Mouse (Mus musculus) stomach, embryonic 16.5 days (tissue): ENCODE measurements around the gene Tmem274. TPM values are rescaled to one million over a fixed set of nuclear protein-coding genes. Genes with fewer than 3 reads are reported as not detected.

Experiments
- ATAC-seq: fragments of 200-750 bp; cut with Nextera tagmentation; 2 replicates; pipeline ENCODE4 v1.8.0; 2017; ENCODE audit warnings: moderate number of reproducible peaks, moderate TSS enrichment; ENCODE audit not compliant: insufficient read depth, low FRiP score
- H3K27ac ChIP-seq: fragments of 300-500 bp; sonication (generic); 2 replicates; pipeline ENCODE4 v1.5.1; 2014; ENCODE audit warnings: low read length
- H3K27me3 ChIP-seq: fragments of 300-500 bp; sonication (generic); 2 replicates; pipeline ENCODE4 v1.6.1; 2014; ENCODE audit warnings: low read length, control low read depth, mixed read lengths; ENCODE audit not compliant: control insufficient read depth, insufficient read depth
- H3K36me3 ChIP-seq: fragments of 300-500 bp; sonication (generic); 2 replicates; pipeline ENCODE4 v1.6.1; 2014; ENCODE audit warnings: low read length; ENCODE audit not compliant: control insufficient read depth, insufficient read depth
- H3K4me1 ChIP-seq: fragments of 300-500 bp; sonication (generic); 2 replicates; pipeline ENCODE4 v1.6.1; 2014; ENCODE audit warnings: low read length, control low read depth, mixed read lengths; ENCODE audit not compliant: control insufficient read depth, insufficient read depth
- H3K4me2 ChIP-seq: fragments of 300-500 bp; sonication (generic); 2 replicates; pipeline ENCODE4 v1.6.1; 2014; ENCODE audit warnings: low read depth, low read length, mixed read lengths
- H3K4me3 ChIP-seq: fragments of 300-500 bp; sonication (generic); replicated peaks from 2 replicates; pipeline ENCODE4 v1.5.1; 2014; ENCODE audit warnings: mild to moderate bottlenecking, low read length
- H3K9ac ChIP-seq: fragments of 300-500 bp; sonication (generic); 2 replicates; pipeline ENCODE4 v1.6.1; 2014; ENCODE audit warnings: low read length
- H3K9me3 ChIP-seq: fragments of 300-500 bp; sonication (generic); replicated peaks from 2 replicates; pipeline ENCODE4 v1.6.1; 2016; ENCODE audit warnings: low read length, control low read depth; ENCODE audit not compliant: control insufficient read depth
- WGBS: fragments of 180-500 bp; shearing (Covaris S2); extraction: QIAGEN DNeasy Blood & Tissue Kit; methylation state at CpG from one replicate; pipeline ENCODE4 v1.1.7; 2014; 5-methylcytosine and 5-hydroxymethylcytosine counted together
- polyA plus RNA-seq: library from polyadenylated mRNA; unstranded; fragments of >200 nt; fragmentation: Nextera tagmentation; extraction: Ambion mirVana; gene quantifications from 2 replicates; pipeline ENCODE4 v1.2.1, GENCODE M21; 2015

The Tmem274 gene
- polyA plus RNA-seq, 1 experiment from 2014 or later: 0.39 TPM

- Histone ChIP-seq H3K27ac (peak overlapping the region; percentile 43), H3K9me3 (no peaks in the 10 kb centered on the region), H3K9ac (no peak overlapping the region), H3K4me1 (peaks cover 31% of the 10 kb centered on the region; the same call in 1 of the 2 replicates), H3K4me2 (no peak overlapping the region), H3K4me3 (no peak overlapping the region), H3K27me3 (no peaks in the 10 kb centered on the region), H3K36me3 (no peaks in the 10 kb centered on the region)
- no peak for ATAC-seq
- 69% methylated on average over 6 of the region's 6 CpGs for WGBS
Measured at GRCm38 (mm10) chr4:149525811-149526210, 48.6 kb downstream of the Tmem274 start.

- H3K9ac ChIP-seq: no peak overlapping the region
- 35% methylated on average over 7 of the region's 7 CpGs for WGBS
- no peaks in the 10 kb centered on the region for H3K9me3 ChIP-seq
- peak overlapping the region; percentile 43; the same call in 1 of the 2 replicates for H3K27ac ChIP-seq
- no peaks in the 10 kb centered on the region for H3K36me3 ChIP-seq
- peaks cover 31% of the 10 kb centered on the region; the same call in 1 of the 2 replicates for H3K4me1 ChIP-seq
- no peaks in the 10 kb centered on the region for H3K27me3 ChIP-seq
- no peak overlapping the region for H3K4me3 ChIP-seq
- H3K4me2 ChIP-seq: no peak overlapping the region
- peak; percentile 22; the same call in 1 of the 2 replicates for ATAC-seq
Measured at GRCm38 (mm10) chr4:149526330-149526729, 49.2 kb downstream of the Tmem274 start.

- WGBS: 63% methylated on average over 15 of the region's 15 CpGs
- 0 out of 2 replicates have a peak, but pooled peaks have one; percentile 19 for ATAC-seq
- no peaks in the 10 kb centered on the region for H3K36me3 ChIP-seq
- H3K4me3 ChIP-seq: no peak overlapping the region
- no peaks in the 10 kb centered on the region for H3K9me3 ChIP-seq
- H3K9ac ChIP-seq: no peak overlapping the region
- no peaks in the 10 kb centered on the region for H3K27me3 ChIP-seq
- H3K4me1 ChIP-seq: peaks cover 28% of the 10 kb centered on the region; the same call in 1 of the 2 replicates
- H3K27ac ChIP-seq: peak overlapping the region; percentile 73
- no peak overlapping the region for H3K4me2 ChIP-seq
Measured at GRCm38 (mm10) chr4:149527621-149528354, 50.6 kb downstream of the Tmem274 start.

DNA sequence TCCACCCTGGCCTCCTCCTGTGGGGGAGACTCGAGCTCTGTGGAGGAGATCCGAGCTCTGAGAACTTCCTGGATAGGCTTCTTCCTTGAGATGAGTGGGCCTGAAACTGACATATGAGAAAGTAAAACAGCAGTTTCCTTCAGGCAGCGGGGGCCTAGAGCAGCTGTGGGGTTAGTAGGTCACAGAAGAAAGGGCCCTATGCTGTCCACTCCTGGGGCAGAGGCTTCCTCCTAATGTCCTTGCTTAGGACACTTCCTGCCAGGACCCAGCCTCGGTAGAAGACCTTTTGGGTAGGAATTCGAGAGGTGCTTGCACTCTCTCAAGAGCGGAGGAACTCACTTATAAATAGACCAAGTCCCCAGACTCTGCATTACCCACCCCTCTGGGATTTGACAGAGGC, 52.5 kb downstream of the Tmem274 start:
- no peak overlapping the region for H3K4me3 ChIP-seq
- WGBS: 56% methylated on average over 6 of the region's 6 CpGs
- H3K4me1 ChIP-seq: peaks cover 27% of the 10 kb centered on the region; the same call in 1 of the 2 replicates
- H3K9ac ChIP-seq: no peak overlapping the region
- no peaks in the 10 kb centered on the region for H3K36me3 ChIP-seq
- no peaks in the 10 kb centered on the region for H3K9me3 ChIP-seq
- peak overlapping the region; percentile 6; the same call in 1 of the 2 replicates for H3K27ac ChIP-seq
- no peak overlapping the region for H3K4me2 ChIP-seq
- no peaks in the 10 kb centered on the region for H3K27me3 ChIP-seq
- ATAC-seq: no peak

Other genes with a start within 250 kb of the Tmem274 start
- gene Kif1b, start 169.7 kb upstream of the Tmem274 start, polyA plus RNA-seq: 27.1 and 29.5 TPM in 2 replicates
- gene Ube4b, start 50.6 kb upstream of the Tmem274 start, polyA plus RNA-seq: 32.7 and 33.5 TPM in 2 replicates
- 4.0 and 4.8 TPM in 2 replicates for gene Rbp7, start 22.4 kb upstream of the Tmem274 start, polyA plus RNA-seq
- gene Nmnat1, start 7.8 kb downstream of the Tmem274 start, polyA plus RNA-seq: 9.3 and 9.6 TPM in 2 replicates
- gene Lzic, start 7.9 kb downstream of the Tmem274 start, polyA plus RNA-seq: 33.3 and 35.9 TPM in 2 replicates
- gene Ctnnbip1, start 40.9 kb downstream of the Tmem274 start, polyA plus RNA-seq: 56.2 and 57.3 TPM in 2 replicates
- gene Clstn1, start 109.1 kb downstream of the Tmem274 start, polyA plus RNA-seq: 14.7 and 14.9 TPM in 2 replicates
- 5.1 and 5.5 TPM in 2 replicates for gene Pik3cd, start 225.2 kb downstream of the Tmem274 start, polyA plus RNA-seq